Mouse (Mus musculus): ENCODE measurements at regions not wholly inside any gene's neighbourhood (a gene's known extent, or its start where the extent isn't known, plus 50 kb on each side); places are given as distances from the start of the nearest gene placed in this dataset.
"Not testable (repeated sequence)": the region's sequence is repeated elsewhere in the genome, so short reads cannot be mapped to it uniquely, and the experiment has no call there.

GRCm38 (mm10) chr19:9338971-9339370 lies 203.5 kb upstream of the Asrgl1 start:
- not testable (repeated sequence) for ATAC-seq (replicated peaks in 1 of 2; ENCODE audit: insufficient read depth in 1 of 2, low FRiP score in 2 of 2, low TSS enrichment in 1 of 2, low read depth in 1 of 2, poor library complexity in 2 of 2, severe bottlenecking in 2 of 2)

GRCm38 (mm10) chr19:9337447-9337846 lies 202.0 kb upstream of the Asrgl1 start:
- ATAC-seq (replicated peaks in 1 of 2; ENCODE audit: insufficient read depth in 1 of 2, low FRiP score in 2 of 2, low TSS enrichment in 1 of 2, low read depth in 1 of 2, poor library complexity in 2 of 2, severe bottlenecking in 2 of 2) = not testable (repeated sequence)

GRCm38 (mm10) chr19:9317932-9318331 lies 182.5 kb upstream of the Asrgl1 start:
- ATAC-seq (replicated peaks in 1 of 2; ENCODE audit: insufficient read depth in 1 of 2, low FRiP score in 2 of 2, low TSS enrichment in 1 of 2, low read depth in 1 of 2, poor library complexity in 2 of 2, severe bottlenecking in 2 of 2) = not testable (repeated sequence)

GRCm38 (mm10) chr19:9316162-9316561 lies 180.7 kb upstream of the Asrgl1 start:
- not testable (repeated sequence) for ATAC-seq (replicated peaks in 1 of 2; ENCODE audit: insufficient read depth in 1 of 2, low FRiP score in 2 of 2, low TSS enrichment in 1 of 2, low read depth in 1 of 2, poor library complexity in 2 of 2, severe bottlenecking in 2 of 2)

- ATAC-seq (replicated peaks in 1 of 2; ENCODE audit: insufficient read depth in 1 of 2, low FRiP score in 2 of 2, low TSS enrichment in 1 of 2, low read depth in 1 of 2, poor library complexity in 2 of 2, severe bottlenecking in 2 of 2) = peak; percentile 83 to 98
Measured at GRCm38 (mm10) chr19:9283176-9283575, 147.7 kb upstream of the Asrgl1 start.

- ATAC-seq (replicated peaks in 1 of 2; ENCODE audit: insufficient read depth in 1 of 2, low FRiP score in 2 of 2, low TSS enrichment in 1 of 2, low read depth in 1 of 2, poor library complexity in 2 of 2, severe bottlenecking in 2 of 2) = not testable (repeated sequence)
Measured at GRCm38 (mm10) chr19:9234676-9235075, 99.2 kb upstream of the Asrgl1 start.

All from hematopoietic stem cell, adult 5-6 weeks (primary cell).